Mouse (Mus musculus) cerebellum, adult 2 months (tissue): Measurements from ENCODE around the gene Uggt1. TPM values are rescaled to one million over a fixed set of nuclear protein-coding genes. Genes with fewer than 3 reads are reported as not detected.

ENCODE experiments used
- DNase-seq, 2 experiments: peaks; one replicate each; pipeline ENCODE4 v3.0.0; 2021
- H3K27ac ChIP-seq: fragments of 200-500 bp; 2 replicates; pipeline ENCODE4 v1.5.1; 2012; ENCODE audit warnings: low read length, control low read depth, inconsistent platforms; ENCODE audit not compliant: insufficient read depth
- H3K27me3 ChIP-seq: fragments of 200-500 bp; 2 replicates; pipeline ENCODE4 v1.6.1; 2012; ENCODE audit warnings: inconsistent platforms, mild to moderate bottlenecking, low read length, moderate library complexity; ENCODE audit not compliant: control insufficient read depth, insufficient read depth
- H3K4me1 ChIP-seq: fragments of 200-500 bp; 2 replicates; pipeline ENCODE4 v1.6.1; 2011; ENCODE audit warnings: low read length; ENCODE audit not compliant: control insufficient read depth, insufficient read depth
- H3K4me3 ChIP-seq: fragments of 200-500 bp; replicated peaks from 2 replicates; pipeline ENCODE3; 2011; ENCODE audit warnings: mild to moderate bottlenecking, low read depth, low read length, control low read depth; ENCODE audit not compliant: insufficient read depth
- CTCF ChIP-seq: fragments of 200-500 bp; IDR thresholded peaks from 2 replicates; pipeline ENCODE4 v1.5.1; 2011; ENCODE audit warnings: low read depth, mild to moderate bottlenecking, control low read depth, low read length, moderate library complexity, borderline replicate concordance; ENCODE audit not compliant: insufficient read depth
- POLR2A ChIP-seq: fragments of 200-500 bp; IDR thresholded peaks from 2 replicates; pipeline ENCODE4 v1.6.1; 2011; ENCODE audit warnings: low read length, control low read depth, borderline replicate concordance; ENCODE audit not compliant: insufficient read depth
- WGBS: fragments of 180-500 bp; shearing (Covaris S2); methylation state at CpG from one replicate; pipeline ENCODE4 v1.1.7; 2018; 5-methylcytosine and 5-hydroxymethylcytosine counted together
- polyA plus RNA-seq: library from polyadenylated mRNA; depleted of rRNA; stranded (reverse); fragments of >200 nt; gene quantifications from 2 replicates; pipeline ENCODE4 v1.2.3, GENCODE M21; 2012

The Uggt1 gene
- polyA plus RNA-seq, 1 experiment, result 23.6 TPM

GRCm38 (mm10) chr1:36274455-36274854, 29.9 kb upstream of the Uggt1 start, which contains the start of gene Neurl3:
Gene Neurl3, minus strand, starts transcription at chr1:36274679.
- Histone ChIP-seq H3K4me1 (peaks cover 6% of the 10 kb centered on the region), H3K27me3 (no peaks in the 10 kb centered on the region), H3K27ac (no peak within 1 kb of the TSS), H3K4me3 (no peak within 1 kb of the TSS)
- WGBS, result 29% methylated on average over 5 of the region's 5 CpGs
- no peak for TF ChIP-seq POLR2A
- no peak for TF ChIP-seq CTCF
- no peak for DNase-seq

GRCm38 (mm10) chr1:36273288-36273687, 28.8 kb upstream of the Uggt1 start:
- DNase-seq, result no peak
- 63% methylated on average over 9 of the region's 9 CpGs for WGBS

DNA sequence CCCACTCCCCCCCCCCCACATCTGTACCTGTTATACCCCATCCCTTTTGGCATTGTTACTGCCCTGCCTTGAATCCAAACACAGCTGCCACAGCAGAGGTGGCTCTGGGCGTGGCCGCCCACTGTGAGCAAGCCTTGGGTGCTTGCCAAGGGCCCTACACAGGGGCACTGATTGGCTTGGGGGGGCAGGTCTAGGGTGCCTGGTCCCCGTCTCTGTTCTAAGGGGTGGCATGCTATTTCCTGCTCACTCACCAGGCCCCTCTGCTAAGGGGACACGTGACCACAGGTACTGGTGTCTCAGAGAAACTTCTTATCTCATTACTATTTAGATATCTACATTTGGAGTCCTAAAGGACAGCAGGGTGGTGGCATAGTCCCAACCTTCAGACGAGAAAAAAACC, 28.0 kb upstream of the Uggt1 start:
- TF ChIP-seq CTCF (no peak), POLR2A (no peak)
- no peaks in the 10 kb centered on the region for H3K27me3 ChIP-seq

More at GRCm38 (mm10) chr1:36273288-36273687, 28.8 kb upstream of the Uggt1 start:
- no peak overlapping the region for H3K27ac ChIP-seq
- TF ChIP-seq POLR2A (no peak), CTCF (no peak)
- no peak overlapping the region for H3K4me3 ChIP-seq
- H3K4me1 ChIP-seq, result peaks cover 6% of the 10 kb centered on the region
- H3K27me3 ChIP-seq, result no peaks in the 10 kb centered on the region

DNA sequence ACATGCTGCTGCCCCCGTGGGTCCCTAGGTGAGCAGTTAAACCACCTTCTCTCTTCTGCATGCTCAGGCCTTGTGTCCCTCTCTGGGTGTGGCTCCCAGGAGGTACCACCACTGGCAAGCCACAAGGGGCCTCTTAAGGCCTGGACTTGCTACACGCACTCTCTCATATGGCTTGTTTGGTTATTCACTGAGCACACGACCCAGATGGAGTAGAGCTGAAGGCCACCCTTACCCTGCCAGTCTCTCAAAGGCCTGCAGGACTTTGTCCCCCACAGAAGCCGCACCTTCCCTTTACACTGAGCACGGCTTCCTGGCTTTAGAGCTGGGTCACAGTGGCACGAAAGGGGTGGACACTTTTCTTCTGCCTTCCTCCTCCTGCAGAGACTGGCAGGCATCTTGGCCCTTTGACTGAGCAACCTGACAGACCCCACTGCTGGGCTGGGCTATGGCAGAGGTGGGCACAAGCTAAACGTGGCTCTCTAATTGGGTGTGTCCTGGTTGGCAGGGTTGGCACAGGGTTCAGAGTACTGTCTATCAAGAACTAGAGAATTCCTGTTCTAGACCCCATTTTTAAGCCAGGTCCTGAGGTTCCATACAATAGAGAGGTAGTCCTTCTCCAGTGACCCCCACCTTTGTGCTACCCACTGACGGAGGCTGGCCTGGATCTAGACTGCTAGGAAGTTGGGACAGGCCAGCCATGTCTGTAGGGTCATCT, 27.2 kb upstream of the Uggt1 start:
- TF ChIP-seq POLR2A (no peak), CTCF (no peak)
- no peaks in the 10 kb centered on the region for H3K27me3 ChIP-seq
- no peak overlapping the region for H3K27ac ChIP-seq
- H3K4me3 ChIP-seq, result no peak overlapping the region
- H3K4me1 ChIP-seq, result peaks cover 9% of the 10 kb centered on the region
- DNase-seq, result no peak
- WGBS, result 87% methylated on average over 8 of the region's 8 CpGs

More for the DNA sequence above, 28.0 kb upstream of the Uggt1 start:
- Histone ChIP-seq H3K27ac (no peak overlapping the region), H3K4me1 (peaks cover 7% of the 10 kb centered on the region), H3K4me3 (no peak overlapping the region)
- WGBS, result 65% methylated on average over 5 of the region's 5 CpGs
- DNase-seq, result no peak

GRCm38 (mm10) chr1:36270666-36271065, 26.1 kb upstream of the Uggt1 start:
- TF ChIP-seq CTCF (no peak), POLR2A (no peak)
- H3K4me3 ChIP-seq, result no peak overlapping the region
- 57% methylated on average over 3 of the region's 3 CpGs for WGBS

DNA sequence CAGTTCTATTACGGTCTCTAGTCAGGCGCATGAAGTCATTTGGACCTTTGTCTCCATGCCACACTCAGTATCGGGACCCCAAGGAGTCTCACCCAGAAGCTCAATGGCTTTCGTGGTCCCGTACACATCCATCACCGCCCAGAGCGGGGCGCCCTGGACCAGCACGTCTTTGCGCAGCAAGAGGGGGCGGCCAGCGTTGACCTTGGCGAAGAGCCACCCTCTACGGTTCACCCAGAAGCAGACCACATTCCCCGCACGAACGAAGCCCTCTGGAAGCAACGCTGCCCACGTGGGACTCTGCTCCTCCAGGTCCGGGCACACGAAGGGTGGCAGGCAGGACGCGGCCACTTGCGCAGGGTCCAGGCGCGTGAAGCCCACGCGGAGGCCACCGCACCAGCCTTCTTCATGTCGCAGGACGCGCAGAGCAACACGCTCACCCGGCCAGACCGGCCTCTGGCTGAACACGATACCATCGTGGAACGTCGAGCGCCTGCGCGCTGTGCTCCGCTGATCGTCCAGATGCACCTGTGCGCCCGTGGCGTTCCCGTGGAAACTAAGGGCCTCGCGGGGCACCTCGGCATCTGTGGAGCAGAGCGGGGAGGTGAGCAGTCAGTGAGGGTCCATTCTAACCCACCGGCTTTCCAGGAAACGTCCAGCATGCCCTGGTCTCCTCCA, 24.7 kb upstream of the Uggt1 start:
- Histone ChIP-seq H3K4me1 (peaks cover 14% of the 10 kb centered on the region), H3K27me3 (no peaks in the 10 kb centered on the region), H3K27ac (no peak overlapping the region), H3K4me3 (no peak overlapping the region)
- WGBS, result 53% methylated on average over 54 of the region's 54 CpGs
- TF ChIP-seq POLR2A, result no peak
- TF ChIP-seq CTCF, result no peak
- DNase-seq, result no peak

More at GRCm38 (mm10) chr1:36270666-36271065, 26.1 kb upstream of the Uggt1 start:
- Histone ChIP-seq H3K27ac (no peak overlapping the region), H3K27me3 (no peaks in the 10 kb centered on the region), H3K4me1 (peaks cover 16% of the 10 kb centered on the region)
- no peak for DNase-seq

GRCm38 (mm10) chr1:36267595-36267994, 23.1 kb upstream of the Uggt1 start:
- H3K4me3 ChIP-seq, result no peak overlapping the region
- no peaks in the 10 kb centered on the region for H3K27me3 ChIP-seq
- no peak for DNase-seq
- no peak overlapping the region for H3K27ac ChIP-seq
- H3K4me1 ChIP-seq, result peaks cover 14% of the 10 kb centered on the region
- WGBS, result 100% methylated on average over 3 of the region's 3 CpGs
- no peak for TF ChIP-seq CTCF
- TF ChIP-seq POLR2A, result no peak

GRCm38 (mm10) chr1:36266293-36266692, 21.8 kb upstream of the Uggt1 start:
- 6% methylated on average over 6 of the region's 6 CpGs for WGBS

More at GRCm38 (mm10) chr1:36266293-36266692, 21.8 kb upstream of the Uggt1 start:
- TF ChIP-seq POLR2A (no peak), CTCF (no peak)
- H3K4me3 ChIP-seq, result no peak overlapping the region
- H3K4me1 ChIP-seq, result peaks cover 14% of the 10 kb centered on the region
- 0 out of 2 replicates have a peak overlapping the region, but pooled peaks have one; percentile 53 for H3K27ac ChIP-seq
- H3K27me3 ChIP-seq, result no peaks in the 10 kb centered on the region
- peak; percentile 89 to 96 for DNase-seq
